Mouse (Mus musculus): ENCODE data around the gene Ehd2. TPM values are rescaled to one million over a fixed set of nuclear protein-coding genes. Genes with fewer than 3 reads are reported as not detected.
"Not testable (repeated sequence)": the region's sequence is repeated elsewhere in the genome, so short reads cannot be mapped to it uniquely, and the experiment has no call there.

Gene Ehd2
- polyA plus RNA-seq, 1 experiment, result 232 TPM

DNA sequence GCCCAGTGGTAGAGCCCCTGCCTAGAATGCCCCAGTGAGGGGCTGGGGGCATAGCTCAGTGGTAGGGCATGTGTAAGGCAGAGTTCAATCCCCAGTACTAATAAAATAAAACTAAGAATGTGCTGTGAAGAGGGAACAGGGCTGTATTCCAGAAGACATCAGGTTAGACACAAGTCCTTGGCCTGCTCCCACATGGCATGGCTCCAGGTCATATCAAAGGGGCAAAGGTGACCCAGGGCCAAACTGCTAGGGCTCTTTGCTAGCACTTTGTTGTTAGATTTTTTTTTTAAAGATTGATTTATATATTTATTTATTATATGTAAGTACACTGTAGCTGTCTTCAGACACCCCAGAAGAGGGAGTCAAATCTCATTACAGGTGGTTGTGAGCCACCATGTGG is 49.0 kb downstream of the Ehd2 start:
- Histone ChIP-seq H3K4me3 (replicated peaks; ENCODE audit: extremely low read depth, low read depth, low read length) (no peak overlapping the region), H3K4me1 (ENCODE audit: control insufficient read depth, insufficient read depth, low read length) (no peaks in the 10 kb centered on the region)
- TF ChIP-seq CTCF (IDR thresholded peaks at IDR 0.05; ENCODE audit: insufficient read depth, low read length), result no peak
- no peak for TF ChIP-seq POLR2A (IDR thresholded peaks at IDR 0.05; ENCODE audit: borderline replicate concordance, extremely low read depth, low read depth, low read length)
- no peak for DNase-seq

GRCm38 (mm10) chr7:15916996-15917395 is 50.4 kb downstream of the Ehd2 start:
- no peak for DNase-seq
- TF ChIP-seq POLR2A (IDR thresholded peaks at IDR 0.05; ENCODE audit: borderline replicate concordance, extremely low read depth, low read depth, low read length), result no peak
- no peak for TF ChIP-seq CTCF (IDR thresholded peaks at IDR 0.05; ENCODE audit: insufficient read depth, low read length)
- H3K4me3 ChIP-seq (replicated peaks; ENCODE audit: extremely low read depth, low read depth, low read length), result no peak overlapping the region
- WGBS, result 65% methylated on average over 4 of the region's 4 CpGs
- H3K4me1 ChIP-seq (ENCODE audit: control insufficient read depth, insufficient read depth, low read length), result no peaks in the 10 kb centered on the region

DNA sequence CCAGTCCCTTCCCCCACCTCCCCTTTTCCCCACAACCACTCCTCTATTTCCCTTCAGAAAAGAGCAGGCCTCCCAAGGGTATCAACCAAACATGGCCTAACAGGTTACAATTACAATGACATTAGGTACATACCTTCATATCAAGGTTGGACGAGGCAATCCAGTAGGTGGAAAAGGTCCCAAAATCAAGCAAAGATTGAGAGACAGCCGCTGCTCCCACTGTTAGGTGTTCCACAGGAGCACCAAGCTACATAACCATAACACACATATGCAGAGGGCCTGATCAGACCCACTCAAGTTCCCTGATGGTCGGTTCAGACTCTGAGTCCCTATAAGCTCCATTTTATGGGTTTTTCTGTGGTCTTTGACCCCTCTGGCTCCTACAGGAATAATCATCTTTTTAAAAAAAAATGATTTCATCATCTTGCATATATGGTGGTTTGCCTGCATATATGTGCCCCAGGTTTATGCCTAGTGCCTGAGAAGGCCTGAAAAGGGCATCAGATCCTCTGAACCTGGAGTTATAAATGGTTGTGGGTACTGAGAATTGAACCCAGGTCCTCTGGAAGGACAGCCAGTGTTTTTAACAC is 51.1 kb downstream of the Ehd2 start:
- TF ChIP-seq CTCF (IDR thresholded peaks at IDR 0.05; ENCODE audit: insufficient read depth, low read length) (no peak), POLR2A (IDR thresholded peaks at IDR 0.05; ENCODE audit: borderline replicate concordance, extremely low read depth, low read depth, low read length) (no peak)
- WGBS, result 84% methylated on average over 3 of the region's 3 CpGs
- DNase-seq, result no peak
- Histone ChIP-seq H3K4me1 (ENCODE audit: control insufficient read depth, insufficient read depth, low read length) (no peaks in the 10 kb centered on the region), H3K4me3 (replicated peaks; ENCODE audit: extremely low read depth, low read depth, low read length) (no peak overlapping the region)

DNA sequence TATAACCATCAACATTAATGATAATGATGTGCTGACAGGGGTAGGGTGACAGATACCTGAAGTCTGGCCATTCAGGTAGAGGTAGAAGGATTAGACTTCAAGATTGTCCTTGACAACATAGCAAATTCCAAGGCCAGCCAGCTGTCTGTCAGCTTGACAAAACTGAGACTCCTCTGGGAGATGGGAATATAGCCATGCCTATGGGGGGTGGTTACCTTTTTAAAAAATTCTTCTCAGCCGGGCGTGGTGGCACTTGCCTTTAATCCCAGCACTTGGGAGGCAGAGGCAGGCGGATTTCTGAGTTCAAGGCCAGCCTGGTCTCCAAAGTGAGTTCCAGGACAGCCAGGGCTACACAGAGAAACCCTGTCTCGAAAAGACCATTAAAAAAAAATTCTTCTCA is 51.7 kb downstream of the Ehd2 start:
- 93% methylated on average over 4 of the region's 4 CpGs for WGBS
- DNase-seq; H3K4me1 ChIP-seq (ENCODE audit: control insufficient read depth, insufficient read depth, low read length); H3K4me3 ChIP-seq (replicated peaks; ENCODE audit: extremely low read depth, low read depth, low read length): not testable (repeated sequence)

DNA sequence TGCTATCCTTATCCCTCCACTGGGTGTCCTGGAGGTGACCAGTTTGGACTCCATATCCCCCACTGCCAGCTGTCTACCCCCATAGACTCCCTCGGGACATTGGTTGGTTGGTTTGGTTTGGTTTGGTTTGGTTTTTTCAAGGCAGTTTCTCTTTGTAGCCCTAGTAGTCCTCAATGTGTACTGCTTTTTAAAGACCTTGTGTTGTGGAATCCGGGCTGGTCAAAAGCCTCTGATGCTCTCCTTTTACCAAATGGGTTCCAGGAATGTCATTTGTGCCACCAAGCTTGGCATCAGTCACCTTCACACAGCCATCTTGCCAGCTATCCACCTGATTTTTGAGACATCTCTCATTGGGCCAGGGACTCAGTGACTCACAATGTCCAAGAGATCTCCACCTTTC is 52.6 kb downstream of the Ehd2 start:
- no peak for TF ChIP-seq CTCF (IDR thresholded peaks at IDR 0.05; ENCODE audit: insufficient read depth, low read length)
- no peak for TF ChIP-seq POLR2A (IDR thresholded peaks at IDR 0.05; ENCODE audit: borderline replicate concordance, extremely low read depth, low read depth, low read length)
- 89% methylated on average over 2 of the region's 2 CpGs for WGBS
- no peak overlapping the region for H3K4me3 ChIP-seq (replicated peaks; ENCODE audit: extremely low read depth, low read depth, low read length)
- no peaks in the 10 kb centered on the region for H3K4me1 ChIP-seq (ENCODE audit: control insufficient read depth, insufficient read depth, low read length)
- no peak for DNase-seq

GRCm38 (mm10) chr7:15914252-15914651 is 53.1 kb downstream of the Ehd2 start:
- peak; percentile 33 for DNase-seq
- 16% methylated on average over 2 of the region's 2 CpGs for WGBS

DNA sequence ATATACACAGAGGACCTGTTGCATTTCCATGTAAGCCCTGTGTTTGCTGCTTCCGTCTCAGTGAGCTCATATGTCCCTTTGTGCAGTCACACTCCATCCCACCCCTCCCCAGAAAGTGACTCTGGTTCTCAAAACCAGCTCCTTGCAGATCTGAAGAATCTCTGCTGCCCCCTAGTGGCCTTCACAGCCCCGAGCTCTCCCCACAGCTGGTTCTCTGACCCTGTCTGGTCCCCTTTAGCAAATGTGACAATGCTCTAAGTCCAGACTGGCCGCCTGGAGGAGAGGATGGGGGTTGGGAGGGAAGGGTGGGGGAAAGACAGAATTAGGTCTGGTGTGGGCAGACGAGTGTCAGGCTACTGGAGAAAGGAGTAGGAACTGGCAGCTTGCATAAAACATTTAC is 55.2 kb downstream of the Ehd2 start:
- DNase-seq, result peak; percentile 55
- WGBS, result 0% methylated on average over 4 of the region's 4 CpGs
- no peaks in the 10 kb centered on the region for H3K4me1 ChIP-seq (ENCODE audit: control insufficient read depth, insufficient read depth, low read length)
- no peak overlapping the region for H3K4me3 ChIP-seq (replicated peaks; ENCODE audit: extremely low read depth, low read depth, low read length)
- TF ChIP-seq CTCF (IDR thresholded peaks at IDR 0.05; ENCODE audit: insufficient read depth, low read length), result peak; percentile 74
- TF ChIP-seq POLR2A (IDR thresholded peaks at IDR 0.05; ENCODE audit: borderline replicate concordance, extremely low read depth, low read depth, low read length), result no peak

More at GRCm38 (mm10) chr7:15914252-15914651, 53.1 kb downstream of the Ehd2 start:
- H3K4me1 ChIP-seq (ENCODE audit: control insufficient read depth, insufficient read depth, low read length), result no peaks in the 10 kb centered on the region
- H3K4me3 ChIP-seq (replicated peaks; ENCODE audit: extremely low read depth, low read depth, low read length), result no peak overlapping the region
- TF ChIP-seq CTCF (IDR thresholded peaks at IDR 0.05; ENCODE audit: insufficient read depth, low read length), result peak; percentile 39; the same call in 1 of the 2 replicates
- TF ChIP-seq POLR2A (IDR thresholded peaks at IDR 0.05; ENCODE audit: borderline replicate concordance, extremely low read depth, low read depth, low read length), result no peak

- TF ChIP-seq POLR2A (IDR thresholded peaks at IDR 0.05; ENCODE audit: borderline replicate concordance, extremely low read depth, low read depth, low read length) (no peak), CTCF (IDR thresholded peaks at IDR 0.05; ENCODE audit: insufficient read depth, low read length) (no peak)
- Histone ChIP-seq H3K4me3 (replicated peaks; ENCODE audit: extremely low read depth, low read depth, low read length) (no peak overlapping the region), H3K4me1 (ENCODE audit: control insufficient read depth, insufficient read depth, low read length) (no peaks in the 10 kb centered on the region)
- no peak for DNase-seq
- WGBS, result 75% methylated on average over 5 of the region's 5 CpGs
These were observed 56.8 kb downstream of the Ehd2 start for GRCm38 (mm10) chr7:15910521-15910920.

GRCm38 (mm10) chr7:15907971-15908590 is 59.3 kb downstream of the Ehd2 start:
- TF ChIP-seq POLR2A (IDR thresholded peaks at IDR 0.05; ENCODE audit: borderline replicate concordance, extremely low read depth, low read depth, low read length) (no peak), CTCF (IDR thresholded peaks at IDR 0.05; ENCODE audit: insufficient read depth, low read length) (no peak)
- no peak for DNase-seq
- WGBS, result 63% methylated on average over 8 of the region's 8 CpGs
- H3K4me3 ChIP-seq (replicated peaks; ENCODE audit: extremely low read depth, low read depth, low read length), result no peak overlapping the region
- H3K4me1 ChIP-seq (ENCODE audit: control insufficient read depth, insufficient read depth, low read length), result no peaks in the 10 kb centered on the region

DNA sequence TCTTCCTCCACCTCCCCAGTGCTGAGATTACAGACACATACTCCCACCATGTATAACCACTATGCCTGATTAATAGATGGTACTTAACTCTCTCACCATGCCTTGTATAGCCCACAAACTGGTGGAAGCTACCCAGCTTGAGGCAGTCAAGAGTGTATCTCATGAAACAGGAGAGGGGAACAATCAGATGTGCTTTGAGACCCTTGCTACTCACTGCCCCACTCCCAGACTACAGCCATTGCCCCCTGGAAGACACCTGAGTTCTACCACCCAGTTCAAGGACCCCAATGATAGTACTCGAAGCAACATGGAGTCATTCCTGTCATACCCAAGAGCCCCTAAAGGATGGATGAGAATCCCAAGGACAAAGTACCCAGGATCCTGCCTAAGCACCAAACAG is 60.8 kb downstream of the Ehd2 start:
- Histone ChIP-seq H3K4me3 (replicated peaks; ENCODE audit: extremely low read depth, low read depth, low read length) (no peak overlapping the region), H3K4me1 (ENCODE audit: control insufficient read depth, insufficient read depth, low read length) (no peaks in the 10 kb centered on the region)
- DNase-seq, result no peak
- WGBS, result 69% methylated on average over 1 of the region's 1 CpGs
- no peak for TF ChIP-seq CTCF (IDR thresholded peaks at IDR 0.05; ENCODE audit: insufficient read depth, low read length)
- TF ChIP-seq POLR2A (IDR thresholded peaks at IDR 0.05; ENCODE audit: borderline replicate concordance, extremely low read depth, low read depth, low read length), result no peak
